Mouse (Mus musculus) fat pad, adult 2 months (tissue): ENCODE data around the gene Mertk.
A peak's percentile ranks its signal among the peaks of the same experiment; 100 is the strongest.

ENCODE experiments used
- DNase-seq: peaks from one replicate; pipeline ENCODE4 v3.0.0-alpha.2; 2011; ENCODE audit warnings: low read depth, low spot score; ENCODE audit errors: extremely low read depth

Mertk gene

DNA sequence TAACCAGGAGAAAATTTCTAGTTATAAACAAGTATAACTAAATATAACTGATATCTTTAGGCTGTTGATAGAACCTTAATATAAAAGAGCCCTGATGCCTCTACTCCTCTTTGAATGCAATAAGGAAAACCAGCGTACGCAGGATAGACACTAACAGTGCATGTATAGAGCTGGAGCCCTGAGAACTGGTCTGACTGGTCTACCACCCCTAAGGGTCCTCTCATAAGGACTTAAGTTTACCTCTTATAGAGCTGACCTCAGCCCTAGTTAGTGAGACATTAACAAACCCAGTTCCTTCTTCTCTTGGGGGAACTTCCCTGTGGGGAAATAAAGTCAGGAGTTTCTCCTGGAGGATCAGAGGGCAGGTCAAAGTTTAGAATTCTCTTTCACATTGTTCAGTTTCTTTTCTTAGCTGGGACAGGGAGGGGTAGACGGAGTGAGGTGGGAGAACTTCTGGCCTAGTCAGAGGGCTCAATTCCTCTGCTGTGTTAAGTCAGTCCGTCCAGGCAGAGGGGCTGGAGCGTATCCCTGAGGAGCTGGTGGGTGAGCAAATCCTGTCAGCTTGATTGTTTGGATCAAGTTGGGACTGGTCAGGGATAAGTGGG is 23.5 kb downstream of the Mertk start:
- DNase-seq = no peak

DNA sequence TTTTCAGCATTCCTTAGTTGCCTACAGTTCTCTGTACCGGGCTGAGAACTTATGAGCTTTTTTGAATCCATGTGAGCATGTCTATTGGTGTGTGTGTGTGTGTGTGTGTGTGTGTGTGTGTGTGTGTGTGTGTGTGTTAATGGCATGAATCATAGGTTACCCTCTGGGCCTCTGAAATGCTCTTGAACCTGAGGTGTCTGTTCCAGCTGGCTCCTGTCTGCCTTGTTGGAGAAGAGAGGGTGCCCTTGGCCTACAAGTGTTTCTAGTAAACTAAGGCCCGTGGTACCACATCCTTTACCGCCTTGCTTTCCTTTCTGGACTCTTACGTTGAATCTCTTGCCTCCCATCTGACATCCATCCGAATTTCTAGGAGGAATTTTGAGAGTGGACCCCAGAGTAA is 27.3 kb downstream of the Mertk start:
- DNase-seq = no peak

DNA sequence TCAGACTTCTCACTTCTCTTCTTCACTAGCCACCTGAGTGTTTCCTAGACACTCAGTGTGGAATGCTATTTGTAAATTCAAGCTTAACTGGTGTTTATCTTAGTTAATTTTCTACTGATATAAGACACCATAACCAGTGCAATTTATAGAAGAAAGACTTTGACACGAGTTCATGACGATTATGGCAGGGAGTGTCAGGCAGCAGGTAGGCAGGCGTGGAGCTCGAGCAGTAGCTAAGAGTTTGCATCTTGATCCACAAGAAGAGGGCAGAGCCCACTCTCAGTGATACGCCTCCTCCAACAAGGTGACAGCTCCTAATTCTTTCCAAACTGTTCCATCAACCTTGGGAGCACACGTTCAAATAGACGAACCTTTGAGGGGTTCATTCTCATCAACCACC is 27.9 kb downstream of the Mertk start:
- DNase-seq = no peak

GRCm38 (mm10) chr2:128727552-128727951 is 28.8 kb downstream of the Mertk start:
- DNase-seq = no peak

DNA sequence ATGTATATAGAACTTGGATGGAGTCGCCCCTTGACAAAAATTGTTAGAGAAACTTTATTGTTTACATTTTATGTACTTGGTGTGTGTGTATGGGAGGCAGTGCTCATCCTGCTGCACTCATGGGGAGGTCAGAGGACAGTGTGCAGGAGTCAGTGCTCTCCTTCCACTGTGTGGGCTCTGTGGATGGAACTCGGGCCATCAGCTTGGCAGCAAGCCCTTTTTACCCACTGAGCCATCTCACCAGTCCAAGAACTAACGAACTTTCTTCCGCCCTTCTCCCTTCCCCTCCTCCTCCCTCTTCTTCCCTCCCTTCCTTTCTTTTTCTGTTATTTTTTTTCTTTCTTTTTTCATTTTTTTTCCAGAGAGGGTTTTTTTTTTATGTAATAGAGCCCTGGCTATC is 29.3 kb downstream of the Mertk start:
- DNase-seq = no peak

GRCm38 (mm10) chr2:128729141-128729540 is 30.4 kb downstream of the Mertk start:
- DNase-seq = no peak

- DNase-seq = no peak
Measured at GRCm38 (mm10) chr2:128731514-128731913, 32.8 kb downstream of the Mertk start.

- no peak for DNase-seq
Measured at GRCm38 (mm10) chr2:128731951-128732350, 33.2 kb downstream of the Mertk start.

DNA sequence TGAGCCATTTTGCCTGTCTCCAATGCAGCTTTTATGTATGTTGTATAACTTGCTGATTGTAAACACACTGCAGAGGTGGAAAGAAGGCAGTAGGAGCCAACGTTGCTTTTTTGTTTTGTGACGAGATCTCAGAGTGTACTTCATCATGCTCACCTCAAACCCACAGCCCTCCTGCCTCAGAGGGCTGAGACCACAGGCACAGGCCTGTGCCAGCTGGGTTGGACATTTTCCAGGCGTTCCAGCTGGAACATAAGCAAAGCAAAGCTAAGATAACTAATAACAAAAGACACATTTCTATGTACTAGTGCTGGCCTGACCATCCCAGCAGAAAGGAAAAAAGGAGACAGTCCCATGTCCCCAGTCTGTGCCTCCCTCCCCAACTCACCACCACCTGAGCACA is 36.3 kb downstream of the Mertk start:
- no peak for DNase-seq

DNA sequence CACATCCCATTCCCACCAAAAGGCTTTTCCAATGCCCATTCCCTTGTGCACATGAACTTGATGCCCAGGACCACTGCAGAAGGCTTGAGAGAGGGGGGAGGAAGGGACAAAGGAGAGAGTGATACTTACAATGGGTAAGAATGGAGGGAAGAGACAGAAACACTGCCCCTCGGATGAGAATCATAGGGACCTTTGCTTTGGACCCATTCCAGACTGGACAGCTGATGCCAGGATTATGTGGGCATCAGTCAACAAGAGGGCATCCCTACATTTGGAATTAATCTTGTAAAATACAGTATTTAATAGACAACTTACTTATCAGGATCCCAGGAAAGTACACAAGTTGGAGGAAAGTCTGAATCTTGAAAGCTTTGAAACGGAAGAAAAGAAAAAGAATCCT is 38.3 kb downstream of the Mertk start:
- no peak for DNase-seq

DNA sequence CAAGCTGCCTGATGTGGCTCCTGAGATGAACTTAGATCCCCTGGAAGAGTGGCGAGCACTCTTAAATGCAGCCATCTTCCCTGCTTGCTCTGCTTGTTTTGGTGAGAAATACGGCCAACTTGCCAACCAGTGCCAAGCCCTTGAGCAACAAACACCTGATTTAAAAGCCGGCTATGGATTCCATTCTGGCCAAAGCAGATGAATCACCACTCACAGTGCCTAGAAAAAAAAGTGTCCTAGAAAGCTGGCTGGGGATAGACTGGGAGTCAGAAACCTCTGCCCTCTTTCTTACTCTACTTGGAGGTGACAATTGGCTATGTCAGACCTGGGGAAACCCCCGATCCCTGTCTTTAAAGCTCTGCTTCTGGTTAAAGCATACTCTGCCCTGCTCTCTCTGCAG is 39.0 kb downstream of the Mertk start:
- peak; percentile 87 for DNase-seq

GRCm38 (mm10) chr2:128738725-128739258 is 40.0 kb downstream of the Mertk start:
- no peak for DNase-seq

DNA sequence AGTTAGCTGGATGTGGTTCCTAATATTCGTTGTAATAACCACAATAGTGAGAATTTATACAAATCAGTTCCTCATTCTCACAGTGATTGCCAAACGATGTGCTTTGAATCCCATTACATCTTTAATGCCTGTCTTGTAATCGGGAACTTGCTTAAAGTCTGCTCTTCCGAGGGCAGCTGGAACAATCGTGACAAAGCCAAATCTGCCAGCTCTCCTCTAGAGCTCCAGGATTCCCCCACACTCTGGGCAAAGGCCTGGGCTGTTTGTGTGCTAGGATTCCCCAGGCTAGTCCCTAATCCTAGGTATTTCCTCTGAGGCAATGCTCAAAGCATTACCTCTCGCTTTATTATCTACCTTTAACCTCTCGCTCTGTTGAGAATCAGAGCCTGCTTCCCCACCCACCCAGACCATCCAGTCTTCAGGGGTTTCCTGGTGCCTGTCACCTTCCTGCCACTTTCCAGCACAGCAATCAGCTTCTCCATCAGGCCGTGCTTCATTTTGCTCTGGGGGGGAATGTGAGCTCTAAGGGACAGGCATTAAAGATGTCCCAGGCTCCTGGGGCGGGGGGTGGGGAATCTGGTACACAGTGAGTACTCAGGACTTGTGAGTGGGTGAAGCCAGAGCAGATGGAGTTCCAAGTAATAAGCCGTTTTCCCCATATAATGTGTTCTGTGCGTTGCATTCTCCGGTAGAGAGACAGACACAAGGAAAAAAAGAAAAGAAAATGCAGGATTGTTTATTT is 47.3 kb downstream of the Mertk start:
- DNase-seq = no peak

- DNase-seq = no peak
Measured at GRCm38 (mm10) chr2:128746621-128747151, 47.9 kb downstream of the Mertk start.

- no peak for DNase-seq
Measured at GRCm38 (mm10) chr2:128747433-128748028, 48.8 kb downstream of the Mertk start.

GRCm38 (mm10) chr2:128748171-128748570 is 49.4 kb downstream of the Mertk start:
- no peak for DNase-seq

DNA sequence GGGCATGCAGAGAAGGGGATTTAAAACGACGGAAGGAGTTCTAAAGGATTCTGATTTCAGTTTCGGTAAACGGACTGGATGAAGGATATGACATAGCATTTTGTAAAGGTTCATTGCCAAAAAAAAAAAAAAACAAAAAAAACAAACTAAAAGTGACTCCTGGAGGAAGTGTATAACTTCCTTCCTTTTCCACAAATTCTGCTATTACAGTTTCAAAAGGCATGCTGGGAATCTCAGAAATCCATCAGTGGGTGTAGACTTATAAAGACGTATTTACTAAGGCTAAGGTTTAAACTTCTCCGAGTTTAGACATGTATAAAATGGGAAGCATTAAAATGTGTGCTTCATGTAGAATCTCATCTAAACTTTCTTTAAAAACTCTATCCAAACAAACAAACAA is 52.3 kb downstream of the Mertk start:
- DNase-seq = no peak

GRCm38 (mm10) chr2:128753295-128753873 is 54.6 kb downstream of the Mertk start:
- DNase-seq = no peak

- no peak for DNase-seq
Measured at GRCm38 (mm10) chr2:128755149-128755691, 56.5 kb downstream of the Mertk start.

- no peak for DNase-seq
Measured at GRCm38 (mm10) chr2:128758724-128759340, 60.1 kb downstream of the Mertk start.

DNA sequence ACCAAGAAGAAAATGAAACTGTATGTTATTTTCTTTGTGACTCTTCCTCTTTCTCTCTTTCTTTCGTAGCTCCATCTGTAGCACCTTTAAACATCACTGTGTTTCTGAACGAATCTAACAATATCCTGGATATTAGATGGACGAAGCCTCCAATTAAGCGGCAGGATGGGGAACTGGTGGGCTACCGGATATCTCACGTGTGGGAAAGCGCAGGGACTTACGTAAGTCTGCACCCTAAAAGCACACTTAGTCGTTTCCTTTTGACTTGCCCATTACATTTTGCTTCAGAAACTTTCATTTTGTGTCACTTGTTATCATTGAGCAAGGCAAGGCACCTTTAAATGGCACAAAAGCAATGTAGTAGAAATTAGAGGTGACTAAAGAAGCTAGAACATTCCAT is 63.3 kb downstream of the Mertk start:
- DNase-seq = no peak
